Mouse (Mus musculus) T-cell, adult 2 months (primary cell): ENCODE data around the gene Gldn.

Source experiments
- DNase-seq: peaks from one replicate; pipeline ENCODE4 v3.0.0; 2022; ENCODE audit warnings: low spot score

The Gldn gene

GRCm38 (mm10) chr9:54286331-54286987, at the start of gene Gldn:
Gldn (plus strand) TSS chr9:54286486.
- no peak for DNase-seq

- no peak for DNase-seq
Observed at GRCm38 (mm10) chr9:54244869-54245665, 41.2 kb upstream of the Gldn start.

- no peak for DNase-seq
Observed at GRCm38 (mm10) chr9:54264754-54265153, 21.5 kb upstream of the Gldn start.

- DNase-seq = no peak
Observed at GRCm38 (mm10) chr9:54268010-54268409, 18.3 kb upstream of the Gldn start, which contains the start of gene Cyp19a1. Cyp19a1 (minus strand) TSS chr9:54268110.

GRCm38 (mm10) chr9:54269987-54270386, 16.3 kb upstream of the Gldn start:
- DNase-seq = no peak

GRCm38 (mm10) chr9:54270889-54271288, 15.4 kb upstream of the Gldn start:
- DNase-seq = no peak

- DNase-seq = no peak
Observed at GRCm38 (mm10) chr9:54275283-54275682, 11.0 kb upstream of the Gldn start.

GRCm38 (mm10) chr9:54279046-54279589, 7.2 kb upstream of the Gldn start:
- no peak for DNase-seq

GRCm38 (mm10) chr9:54287804-54288203, 1.5 kb downstream of the Gldn start:
- no peak for DNase-seq

GRCm38 (mm10) chr9:54299389-54299788, 13.1 kb downstream of the Gldn start:
- DNase-seq = no peak

GRCm38 (mm10) chr9:54299792-54300191, 13.5 kb downstream of the Gldn start:
- DNase-seq = no peak

GRCm38 (mm10) chr9:54301255-54301654, 15.0 kb downstream of the Gldn start:
- DNase-seq = no peak

- DNase-seq = no peak
Observed at GRCm38 (mm10) chr9:54308209-54308608, 21.9 kb downstream of the Gldn start.

GRCm38 (mm10) chr9:54308751-54309358, 22.6 kb downstream of the Gldn start:
- DNase-seq = no peak

GRCm38 (mm10) chr9:54316363-54316762, 30.1 kb downstream of the Gldn start:
- DNase-seq = no peak

- DNase-seq = no peak
Observed at GRCm38 (mm10) chr9:54323456-54323855, 37.2 kb downstream of the Gldn start.

- DNase-seq = no peak
Observed at GRCm38 (mm10) chr9:54329201-54329600, 42.9 kb downstream of the Gldn start.

- DNase-seq = no peak
Observed at GRCm38 (mm10) chr9:54335582-54335981, 49.3 kb downstream of the Gldn start.

GRCm38 (mm10) chr9:54336532-54337144, 50.4 kb downstream of the Gldn start:
- no peak for DNase-seq

- DNase-seq = no peak
Observed at GRCm38 (mm10) chr9:54342026-54342425, 55.7 kb downstream of the Gldn start.

GRCm38 (mm10) chr9:54356756-54357155, 70.5 kb downstream of the Gldn start:
- DNase-seq = no peak
